Mouse (Mus musculus) kidney, postnatal 25 days (tissue): ENCODE measurements around the gene Inhbc.

Experiments used
- DNase-seq, 2 experiments: peaks; one replicate each; pipeline ENCODE4 v3.0.0; 2021; ENCODE audit warnings: mixed read lengths in 2 of 2

Gene Inhbc

GRCm38 (mm10) chr10:127369834-127370820 lies at the start of gene Inhbc:
Inhbc (minus strand) TSS chr10:127370431.
- DNase-seq: no peak

- no peak for DNase-seq
These were observed 43.9 kb upstream of the Inhbc start for GRCm38 (mm10) chr10:127414141-127414540.

GRCm38 (mm10) chr10:127413585-127413984 lies 43.4 kb upstream of the Inhbc start:
- no peak for DNase-seq

GRCm38 (mm10) chr10:127412776-127413175 lies 42.5 kb upstream of the Inhbc start:
- peak; percentile 49 to 54 for DNase-seq

GRCm38 (mm10) chr10:127412101-127412500 lies 41.9 kb upstream of the Inhbc start:
- DNase-seq: no peak

GRCm38 (mm10) chr10:127407391-127407790 lies 37.2 kb upstream of the Inhbc start:
- peak in 1 of 2 experiments; percentile 46 for DNase-seq

- no peak for DNase-seq
These were observed 34.5 kb upstream of the Inhbc start for GRCm38 (mm10) chr10:127404701-127405100.

- DNase-seq: no peak
These were observed 21.5 kb upstream of the Inhbc start for GRCm38 (mm10) chr10:127391774-127392173.

- no peak for DNase-seq
These were observed 11.5 kb upstream of the Inhbc start for GRCm38 (mm10) chr10:127381743-127382134.

- DNase-seq: peak; percentile 67 to 86
These were observed 10.8 kb upstream of the Inhbc start for GRCm38 (mm10) chr10:127380767-127381742.

GRCm38 (mm10) chr10:127380251-127380691 lies 10.0 kb upstream of the Inhbc start, which contains the start of gene R3hdm2:
R3hdm2 (plus strand) TSS chr10:127380327.
- DNase-seq: peak; percentile 90 to 96

- no peak for DNase-seq
These were observed 9.4 kb upstream of the Inhbc start for GRCm38 (mm10) chr10:127379654-127380053.

GRCm38 (mm10) chr10:127377700-127378099 lies 7.5 kb upstream of the Inhbc start:
- no peak for DNase-seq

GRCm38 (mm10) chr10:127371023-127371422 lies 792 bp upstream of the Inhbc start:
- no peak for DNase-seq

GRCm38 (mm10) chr10:127368273-127368672 lies 2.0 kb downstream of the Inhbc start:
- no peak for DNase-seq

- DNase-seq: no peak
These were observed 3.1 kb downstream of the Inhbc start for GRCm38 (mm10) chr10:127367116-127367515.

- DNase-seq: no peak
These were observed 9.5 kb downstream of the Inhbc start for GRCm38 (mm10) chr10:127360714-127361113.

GRCm38 (mm10) chr10:127355336-127355735 lies 14.9 kb downstream of the Inhbc start:
- no peak for DNase-seq

- DNase-seq: peak in 1 of 2 experiments; percentile 23
These were observed 16.0 kb downstream of the Inhbc start, which contains the start of gene Inhbe for GRCm38 (mm10) chr10:127353909-127354895. Inhbe (minus strand) TSS chr10:127354411.

- no peak for DNase-seq
These were observed 17.5 kb downstream of the Inhbc start for GRCm38 (mm10) chr10:127352766-127353165.

GRCm38 (mm10) chr10:127352187-127352586 lies 18.0 kb downstream of the Inhbc start:
- peak; percentile 32 to 83 for DNase-seq
